Mouse (Mus musculus): ENCODE results near the gene Foxg1. TPM values are rescaled to one million over a fixed set of nuclear protein-coding genes. Genes with fewer than 3 reads are reported as not detected.

The Foxg1 gene
- total RNA-seq, 2 experiments from 2014 or later: 149 to 167 TPM

DNA sequence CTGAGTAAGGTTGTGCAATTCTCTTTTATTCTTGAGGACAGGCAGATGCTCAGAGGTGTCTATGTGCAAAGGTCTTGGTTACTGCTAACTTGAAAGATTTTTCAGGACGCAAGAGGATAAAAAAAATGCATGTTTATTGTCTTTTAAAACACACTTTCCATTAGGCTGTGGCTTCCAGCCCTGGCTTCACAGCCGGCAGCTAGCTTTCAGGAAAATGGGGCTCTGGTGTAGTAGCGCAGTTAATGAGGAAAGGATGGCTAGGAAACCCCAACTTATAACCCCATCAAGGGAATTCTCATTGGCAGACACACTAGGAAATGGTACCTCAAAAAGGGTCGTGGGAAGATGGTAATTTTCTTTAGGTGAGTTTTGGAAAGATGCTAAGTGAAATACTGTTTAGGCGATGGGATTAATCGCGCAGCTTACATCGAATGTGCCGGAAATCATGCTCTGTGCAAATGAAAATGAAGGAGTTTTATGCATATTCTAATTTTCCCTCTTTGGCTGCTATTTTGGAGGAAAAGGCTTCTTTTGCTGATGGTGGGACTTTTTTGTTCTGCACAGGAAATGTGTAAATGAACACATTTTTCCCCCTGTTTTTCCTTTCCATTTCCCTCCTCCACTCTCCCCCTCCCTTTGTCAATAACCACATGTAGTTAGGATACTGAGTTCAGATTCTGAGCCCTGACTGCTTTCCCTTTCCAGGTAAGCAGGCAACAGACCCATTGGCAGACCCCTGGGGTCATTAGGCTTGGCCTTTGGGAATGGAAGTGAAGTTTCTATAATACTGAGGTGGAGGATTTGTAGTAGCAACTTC, 17.8 kb downstream of the Foxg1 start:
- Histone ChIP-seq H3K4me3 (peak overlapping the region; percentile 65), H3K27ac (peak overlapping the region; percentile 100)
- no peak for DNase-seq (ENCODE audit: low spot score in 2 of 2)
- no peak for TF ChIP-seq CTCF (conservative IDR thresholded peaks at IDR 0.05)

DNA sequence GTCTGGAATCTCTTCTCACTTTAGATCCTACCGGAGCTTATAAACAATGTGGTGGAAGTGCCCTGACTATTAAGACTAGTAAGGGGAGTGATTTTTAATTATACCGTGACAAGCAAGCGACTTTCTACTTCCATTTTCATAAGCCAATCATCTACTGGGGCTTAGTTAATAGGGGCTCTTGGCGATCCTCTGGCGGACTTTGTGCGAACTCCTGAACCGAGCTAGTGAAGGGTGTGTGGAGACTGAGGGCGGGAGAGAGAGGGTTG, 18.3 kb downstream of the Foxg1 start:
- TF ChIP-seq CTCF (conservative IDR thresholded peaks at IDR 0.05): 0 out of 2 replicates have a peak, but pooled peaks have one; percentile 11
- H3K27ac ChIP-seq: peak overlapping the region; percentile 100
- H3K4me3 ChIP-seq: peak overlapping the region; percentile 65

DNA sequence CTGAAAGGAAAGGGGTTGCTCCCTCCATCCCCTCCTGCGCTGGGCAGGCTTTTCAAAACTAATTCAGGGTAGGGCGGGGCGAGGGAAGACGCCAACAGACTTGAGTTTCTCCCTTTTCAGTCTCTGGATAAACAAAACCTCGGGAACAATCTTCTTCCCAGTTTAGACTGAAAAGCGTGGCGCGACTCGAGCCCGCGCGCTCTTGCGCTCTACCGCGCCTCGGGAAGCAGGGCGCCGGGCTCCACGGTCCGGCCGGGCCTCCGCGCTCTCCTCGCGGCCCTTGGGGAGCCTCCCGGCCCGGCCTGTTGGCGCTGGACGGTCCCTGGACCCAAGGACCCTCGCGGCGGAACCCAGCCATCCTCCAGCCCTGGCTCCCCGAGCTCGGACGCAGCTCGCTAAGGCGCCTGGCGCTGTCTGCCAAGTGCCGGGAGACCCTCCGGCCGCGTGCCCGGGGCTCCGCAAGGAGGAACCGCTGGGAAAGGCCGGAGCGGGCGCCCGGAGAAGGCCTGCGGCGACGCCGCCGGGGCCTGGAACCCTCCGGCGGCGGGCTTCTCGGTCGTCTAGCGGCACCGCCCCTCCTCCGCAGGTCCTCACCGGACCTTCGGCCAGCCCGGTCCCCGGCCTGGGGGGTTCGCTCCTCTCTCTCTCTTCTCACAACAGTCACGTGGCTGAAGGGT, 18.8 kb downstream of the Foxg1 start:
- Histone ChIP-seq H3K4me3 (peak overlapping the region; percentile 65), H3K27ac (peak overlapping the region; percentile 100)
- no peak for TF ChIP-seq CTCF (conservative IDR thresholded peaks at IDR 0.05)
- DNase-seq (ENCODE audit: low spot score in 2 of 2): peak; percentile 63 to 81

More for the DNA sequence above, 18.3 kb downstream of the Foxg1 start:
- DNase-seq (ENCODE audit: low spot score in 2 of 2): no peak

DNA sequence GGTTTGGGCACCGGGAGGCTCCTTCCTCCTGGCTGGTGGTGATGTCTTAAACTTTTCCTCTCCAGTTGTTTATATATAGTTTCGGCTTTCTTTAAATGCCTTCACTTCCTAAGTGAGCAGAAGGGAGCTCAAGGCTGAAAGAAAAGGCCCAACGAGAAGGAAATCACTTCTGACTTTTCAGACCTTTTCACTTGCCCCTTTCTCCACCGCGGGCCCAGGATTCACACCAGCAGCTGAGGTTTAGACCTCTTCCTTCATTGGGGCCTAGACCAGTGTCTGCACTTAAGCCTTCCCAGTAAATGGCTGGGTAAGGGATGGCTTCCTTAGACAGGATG, 19.3 kb downstream of the Foxg1 start:
- Histone ChIP-seq H3K4me3 (peak overlapping the region; percentile 65), H3K27ac (peak overlapping the region; percentile 100)
- no peak for TF ChIP-seq CTCF (conservative IDR thresholded peaks at IDR 0.05)
- no peak for DNase-seq (ENCODE audit: low spot score in 2 of 2)

DNA sequence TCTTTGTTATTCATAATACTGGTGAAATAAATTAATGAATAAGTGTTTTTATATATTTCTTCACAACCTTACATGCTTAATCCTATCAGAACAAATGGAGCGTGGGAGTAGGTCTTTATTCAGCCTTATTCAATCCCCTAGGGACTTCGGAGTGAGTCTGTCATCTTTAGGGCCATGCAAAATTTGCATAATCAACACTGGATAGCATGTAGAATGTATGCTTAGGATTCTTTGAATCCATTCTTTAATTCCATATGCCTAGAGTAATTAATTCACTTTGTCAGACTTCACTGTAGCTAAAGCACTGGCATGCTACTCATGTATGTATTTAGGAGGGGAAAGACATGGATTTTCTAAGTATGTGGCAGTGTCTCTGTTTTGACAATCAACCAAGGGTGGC, 27.4 kb downstream of the Foxg1 start:
- DNase-seq (ENCODE audit: low spot score in 2 of 2): no peak
- no peak for TF ChIP-seq CTCF (conservative IDR thresholded peaks at IDR 0.05)
- peak overlapping the region; percentile 15; the same call in 1 of the 2 replicates for H3K27ac ChIP-seq
- no peak overlapping the region for H3K4me3 ChIP-seq

DNA sequence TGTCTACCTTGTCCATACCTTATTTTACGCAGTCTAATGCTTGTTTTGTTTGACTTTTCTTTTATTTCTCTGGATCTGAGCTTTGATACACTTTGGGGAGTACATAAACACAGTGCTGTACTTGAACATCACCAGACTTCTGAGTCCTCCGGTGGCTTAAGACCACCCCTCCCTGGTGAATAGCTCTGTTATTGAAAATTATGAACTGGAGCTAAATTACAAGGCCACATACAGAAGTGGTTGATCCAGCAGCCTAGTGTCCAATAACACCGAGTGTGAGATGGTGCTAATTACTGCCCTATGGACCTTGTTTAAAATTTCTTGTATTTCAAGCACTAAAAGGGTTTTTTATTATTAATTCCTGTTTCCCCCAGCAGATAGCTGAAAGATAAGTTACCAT, 35.5 kb downstream of the Foxg1 start:
- no peak for TF ChIP-seq CTCF (conservative IDR thresholded peaks at IDR 0.05)
- H3K4me3 ChIP-seq: no peak overlapping the region
- no peak overlapping the region for H3K27ac ChIP-seq
- no peak for DNase-seq (ENCODE audit: low spot score in 2 of 2)

Other genes with a start within 250 kb of the Foxg1 start
- 10 to 100 TPM; 11.7 to 12.8 TPM for gene Gm43517, start 2.5 kb downstream of the Foxg1 start, total RNA-seq (2021)